Mouse (Mus musculus) liver, embryonic 14.5 days (tissue): ENCODE results near the gene Hdac1. TPM values are rescaled to one million over a fixed set of nuclear protein-coding genes. Genes with fewer than 3 reads are reported as not detected.

Experiments used
- ATAC-seq: fragments of 200-750 bp; cut with Nextera tagmentation; 2 replicates; pipeline ENCODE4 v1.8.0; 2017; ENCODE audit warnings: moderate number of reproducible peaks, mild to moderate bottlenecking, moderate library complexity; ENCODE audit not compliant: insufficient read depth
- DNase-seq, 3 experiments: peaks; one replicate each; pipeline ENCODE4 v3.0.0-alpha.2; 2012 to 2013; ENCODE audit warnings: low read depth in 3 of 3, low spot score in 3 of 3
- H3K27ac ChIP-seq: fragments of 300-500 bp; sonication (generic); 2 replicates; pipeline ENCODE4 v1.5.1; 2014; ENCODE audit warnings: moderate library complexity, mild to moderate bottlenecking, control low read depth, inconsistent platforms
- H3K27me3 ChIP-seq: fragments of 300-500 bp; sonication (generic); 2 replicates; pipeline ENCODE4 v1.6.1; 2014; ENCODE audit warnings: mild to moderate bottlenecking, low read length, moderate library complexity; ENCODE audit not compliant: control insufficient read depth, insufficient read depth
- H3K36me3 ChIP-seq: fragments of 300-500 bp; sonication (generic); replicated peaks from 2 replicates; pipeline ENCODE4 v1.6.1; 2014; ENCODE audit warnings: low read depth; ENCODE audit not compliant: control insufficient read depth, insufficient read depth
- H3K4me1 ChIP-seq, 2 experiments: fragments of 200-500 bp in 1 of 2; fragments of 300-500 bp in 1 of 2; sonication (generic) in 1 of 2; replicated peaks; 2 replicates each; pipeline ENCODE4 v1.6.1; 2012 to 2014; ENCODE audit warnings: antibody characterized with exemption in 1 of 2, inconsistent platforms in 1 of 2, low read length in 1 of 2; ENCODE audit not compliant: control insufficient read depth in 2 of 2, insufficient read depth in 2 of 2
- H3K4me2 ChIP-seq: fragments of 300-500 bp; sonication (generic); 2 replicates; pipeline ENCODE4 v1.6.1; 2014; ENCODE audit warnings: low read depth, mild to moderate bottlenecking, control low read depth, moderate library complexity
- H3K4me3 ChIP-seq, 2 experiments: fragments of 200-500 bp in 1 of 2; fragments of 300-500 bp in 1 of 2; sonication (generic) in 1 of 2; 2 replicates each; pipeline ENCODE4 v1.5.1; 2012 to 2014; ENCODE audit warnings: low read depth in 2 of 2, low read length in 2 of 2, mild to moderate bottlenecking in 2 of 2, control low read depth in 1 of 2, inconsistent platforms in 1 of 2, moderate library complexity in 1 of 2; ENCODE audit not compliant: insufficient read depth in 1 of 2
- H3K9ac ChIP-seq: fragments of 300-500 bp; sonication (generic); replicated peaks from 2 replicates; pipeline ENCODE4 v1.6.1; 2014; ENCODE audit warnings: mild to moderate bottlenecking, control low read depth, moderate library complexity
- H3K9me3 ChIP-seq: fragments of 300-500 bp; sonication (generic); 2 replicates; pipeline ENCODE4 v1.6.1; 2016; ENCODE audit warnings: low read length, mixed read lengths; ENCODE audit not compliant: control insufficient read depth
- CTCF ChIP-seq: IDR thresholded peaks from 2 replicates; pipeline ENCODE4 v1.5.1; 2016; ENCODE audit warnings: antibody characterized with exemption, low read depth, control low read depth
- EP300 ChIP-seq: IDR thresholded peaks from 2 replicates; pipeline ENCODE4 v1.6.1; 2016; ENCODE audit warnings: antibody characterized with exemption, low read depth
- WGBS: fragments of 180-500 bp; shearing (Covaris S2); extraction: QIAGEN DNeasy Blood & Tissue Kit; methylation state at CpG from one replicate; pipeline ENCODE4 v1.1.7; 2014; ENCODE audit not compliant: insufficient replicate concordance; 5-methylcytosine and 5-hydroxymethylcytosine counted together
- polyA plus RNA-seq, 2 experiments: library from polyadenylated mRNA; depleted of rRNA in 1 of 2; stranded (reverse) in 1 of 2; unstranded in 1 of 2; fragments of >200 nt; fragmentation: Nextera tagmentation in 1 of 2; extraction: Ambion mirVana in 1 of 2; gene quantifications; 2 replicates each; pipeline versions ENCODE4 v1.2.1 to v1.2.3; 2012 to 2014

Gene Hdac1
- polyA plus RNA-seq, 2 experiments: 76.5 to 107 TPM

- no peak overlapping the region for H3K27ac ChIP-seq
- WGBS: 29% methylated on average over 9 of the region's 9 CpGs
These were observed 40.1 kb downstream of the Hdac1 start for GRCm38 (mm10) chr4:129502327-129502888.

GRCm38 (mm10) chr4:129500607-129501566, 41.6 kb downstream of the Hdac1 start:
- Histone ChIP-seq H3K4me1 (peaks cover 0 to 20% of the 10 kb centered on the region in 2 experiments; a peak in 3 of 4 replicates), H3K9me3 (no peaks in the 10 kb centered on the region), H3K9ac (peak overlapping the region; percentile 62), H3K27ac (peak overlapping the region; percentile 57), H3K4me2 (peak overlapping the region; percentile 67), H3K27me3 (peaks cover 2% of the 10 kb centered on the region; the same call in 1 of the 2 replicates), H3K36me3 (no peaks in the 10 kb centered on the region), H3K4me3 (peak overlapping the region; percentile 54 to 73)
- WGBS: 3% methylated on average over 47 of the region's 49 CpGs
- TF ChIP-seq CTCF: peak; percentile 24; the same call in 1 of the 2 replicates
- no peak for TF ChIP-seq EP300
- DNase-seq (peak; percentile 53 to 55 (median 54)), ATAC-seq (peak; percentile 75)

More at GRCm38 (mm10) chr4:129502327-129502888, 40.1 kb downstream of the Hdac1 start:
- Histone ChIP-seq H3K4me3 (no peak overlapping the region), H3K4me1 (peaks cover 0 to 15% of the 10 kb centered on the region in 2 experiments; a peak in 3 of 4 replicates), H3K9me3 (no peaks in the 10 kb centered on the region), H3K36me3 (no peaks in the 10 kb centered on the region), H3K4me2 (no peak overlapping the region), H3K9ac (no peak overlapping the region), H3K27me3 (no peaks in the 10 kb centered on the region; the same call in 1 of the 2 replicates)
- ATAC-seq (no peak), DNase-seq (no peak)
- TF ChIP-seq EP300: no peak
- TF ChIP-seq CTCF: no peak

- H3K27me3 ChIP-seq: peaks cover 2% of the 10 kb centered on the region; the same call in 1 of the 2 replicates
- DNase-seq (no peak), ATAC-seq (no peak)
- H3K36me3 ChIP-seq: no peaks in the 10 kb centered on the region
- H3K4me2 ChIP-seq: peak overlapping the region; percentile 67
- TF ChIP-seq EP300 (no peak), CTCF (no peak)
- peak overlapping the region; percentile 54 to 73 for H3K4me3 ChIP-seq
- H3K4me1 ChIP-seq: peaks cover 0 to 23% of the 10 kb centered on the region in 2 experiments; a peak in 3 of 4 replicates
- no peak overlapping the region for H3K9ac ChIP-seq
- no peak overlapping the region; the same call in 1 of the 2 replicates for H3K27ac ChIP-seq
- WGBS: 74% methylated on average over 8 of the region's 8 CpGs
- H3K9me3 ChIP-seq: no peaks in the 10 kb centered on the region
These were observed 42.5 kb downstream of the Hdac1 start for GRCm38 (mm10) chr4:129500017-129500416.

GRCm38 (mm10) chr4:129498941-129499340, 43.6 kb downstream of the Hdac1 start:
- Histone ChIP-seq H3K36me3 (no peaks in the 10 kb centered on the region), H3K4me3 (no peak overlapping the region), H3K27me3 (peaks cover 2% of the 10 kb centered on the region; the same call in 1 of the 2 replicates), H3K27ac (no peak overlapping the region), H3K4me2 (no peak overlapping the region), H3K9me3 (no peaks in the 10 kb centered on the region), H3K9ac (no peak overlapping the region), H3K4me1 (peaks cover 0 to 23% of the 10 kb centered on the region in 2 experiments; a peak in 3 of 4 replicates)
- 52% methylated on average over 3 of the region's 3 CpGs for WGBS
- TF ChIP-seq CTCF: no peak
- no peak for TF ChIP-seq EP300
- ATAC-seq: no peak
- DNase-seq: no peak
